In genomic region chr4:41097381-41097780, GRCm38 (mm10) we compare ENCODE assay signal across 10 mouse cellular contexts. TPM values are rescaled to one million over a fixed set of nuclear protein-coding genes. Genes with fewer than 3 reads are reported as not detected.
DNase-seq lines count a peak whose midpoint lies in the region; ATAC-seq lines count a peak whose summit lies in the region.
"Had no signal": no experiment of that assay in that cellular context is flagged by ENCODE, and none has a peak within 500 bp of the region (broad histone marks: within the 10 kb centered on the region; RNA-seq: fewer than 3 reads in every experiment).

No protein-coding gene starts in this region.

- no peak overlapping the region for H3K9ac ChIP-seq in hindbrain, embryonic 16.5 days (ENCODE audit: low read depth, low read length)
- peak overlapping the region; percentile 58; the same call in 1 of the 2 replicates for H3K9ac ChIP-seq in embryonic facial prominence, embryonic 14.5 days (ENCODE audit: low read depth, low read length)
- H3K9ac ChIP-seq in kidney, embryonic 16.5 days (replicated peaks; ENCODE audit: low read length): peak overlapping the region; percentile 47

- no peak for DNase-seq in hindbrain, embryonic 10.5 days (ENCODE audit: low spot score)
- DNase-seq in embryonic facial prominence, embryonic 14.5 days (ENCODE audit: low spot score): no peak
- DNase-seq in naive thymus-derived CD4-positive, alpha-beta T cell, adult 2 months (ENCODE audit: low read depth): peak; percentile 34
- DNase-seq in natural killer cell, adult 2 months (ENCODE audit: low spot score in 2 of 2): no peak
- DNase-seq in right cerebral cortex, adult 2 months (ENCODE audit: low spot score in 2 of 2): no peak
- DNase-seq in layer of hippocampus, postnatal 14 days (ENCODE audit: low spot score in 2 of 2): no peak

- peaks cover 26% of the 10 kb centered on the region for H3K4me1 ChIP-seq in hindbrain, embryonic 10.5 days (replicated peaks)
- H3K4me1 ChIP-seq in hindbrain, embryonic 16.5 days (ENCODE audit: control insufficient read depth, insufficient read depth, low read depth, low read length): peaks cover 9% of the 10 kb centered on the region
- H3K4me1 ChIP-seq in embryonic facial prominence, embryonic 14.5 days (ENCODE audit: control insufficient read depth, insufficient read depth, low read length): peaks cover 8% of the 10 kb centered on the region
- H3K4me1 ChIP-seq in kidney, embryonic 16.5 days (ENCODE audit: insufficient read depth, low read length): peaks cover 23% of the 10 kb centered on the region

- peaks cover 52% of the 10 kb centered on the region for H3K27me3 ChIP-seq in hindbrain, embryonic 10.5 days (ENCODE audit: insufficient read depth, poor library complexity, severe bottlenecking)
- 0 out of 2 replicates have a peak, but pooled peaks cover 10% of the 10 kb centered on the region for H3K27me3 ChIP-seq in hindbrain, embryonic 16.5 days (replicated peaks; ENCODE audit: control insufficient read depth, insufficient read depth, low read length)
- peaks cover 21% of the 10 kb centered on the region for H3K27me3 ChIP-seq in embryonic facial prominence, embryonic 14.5 days (replicated peaks; ENCODE audit: control insufficient read depth, insufficient read depth, low read length)
- H3K27me3 ChIP-seq in kidney, embryonic 16.5 days (ENCODE audit: insufficient read depth, low read length): peaks cover 5% of the 10 kb centered on the region

- 42% methylated on average over 13 of the region's 13 CpGs for WGBS in hindbrain, embryonic 10.5 days
- WGBS in hindbrain, embryonic 16.5 days: 46% methylated on average over 13 of the region's 13 CpGs
- 47% methylated on average over 13 of the region's 13 CpGs for WGBS in embryonic facial prominence, embryonic 14.5 days
- 54% methylated on average over 13 of the region's 13 CpGs for WGBS in kidney, embryonic 16.5 days

- peak overlapping the region; percentile 58 for H3K4me3 ChIP-seq in hindbrain, embryonic 10.5 days
- H3K4me3 ChIP-seq in hindbrain, embryonic 16.5 days (ENCODE audit: low read length): no peak overlapping the region
- H3K4me3 ChIP-seq in embryonic facial prominence, embryonic 14.5 days (ENCODE audit: low read depth, low read length): peak overlapping the region; percentile 45
- peak overlapping the region; percentile 43 for H3K4me3 ChIP-seq in kidney, embryonic 16.5 days (ENCODE audit: low read length)

- H3K9me3 ChIP-seq in hindbrain, embryonic 10.5 days: no peaks in the 10 kb centered on the region
- no peaks in the 10 kb centered on the region for H3K9me3 ChIP-seq in hindbrain, embryonic 16.5 days (ENCODE audit: control insufficient read depth, low read length)
- no peaks in the 10 kb centered on the region for H3K9me3 ChIP-seq in embryonic facial prominence, embryonic 14.5 days (ENCODE audit: control insufficient read depth, low read length)
- H3K9me3 ChIP-seq in kidney, embryonic 16.5 days (ENCODE audit: low read length): no peaks in the 10 kb centered on the region

- no peak overlapping the region for H3K27ac ChIP-seq in hindbrain, embryonic 10.5 days
- no peak overlapping the region for H3K27ac ChIP-seq in hindbrain, embryonic 16.5 days (ENCODE audit: low read depth, low read length)
- H3K27ac ChIP-seq in embryonic facial prominence, embryonic 14.5 days (replicated peaks; ENCODE audit: low read depth, low read length): no peak overlapping the region
- peak overlapping the region; percentile 50; the same call in 1 of the 2 replicates for H3K27ac ChIP-seq in kidney, embryonic 16.5 days (ENCODE audit: low read length)
- H3K27ac ChIP-seq: left cerebral cortex, adult 2 months had no signal

- no peak overlapping the region; the same call in 1 of the 2 replicates for H3K4me2 ChIP-seq in hindbrain, embryonic 16.5 days (ENCODE audit: low read length)
- H3K4me2 ChIP-seq in embryonic facial prominence, embryonic 14.5 days (ENCODE audit: low read depth, low read length): peak overlapping the region; percentile 82
- H3K4me2 ChIP-seq in kidney, embryonic 16.5 days (replicated peaks; ENCODE audit: low read depth, low read length): peak overlapping the region; percentile 79

- no peak for ATAC-seq in hindbrain, embryonic 16.5 days
- ATAC-seq in embryonic facial prominence, embryonic 14.5 days (ENCODE audit: low read depth): no peak
- ATAC-seq in kidney, embryonic 16.5 days (ENCODE audit: low FRiP score, low TSS enrichment): no peak

- H3K36me3 ChIP-seq in hindbrain, embryonic 10.5 days: no peaks in the 10 kb centered on the region
- no peaks in the 10 kb centered on the region for H3K36me3 ChIP-seq in hindbrain, embryonic 16.5 days (ENCODE audit: control insufficient read depth, insufficient read depth, low read length)
- H3K36me3 ChIP-seq in embryonic facial prominence, embryonic 14.5 days (ENCODE audit: control insufficient read depth, insufficient read depth, low read length): no peaks in the 10 kb centered on the region
- H3K36me3 ChIP-seq in kidney, embryonic 16.5 days (ENCODE audit: insufficient read depth, low read length): no peaks in the 10 kb centered on the region

RNA-seq across cellular contexts. Expression of gene Aqp3, which starts 0.6 kb away (rescaled TPM):
- 3.1 and 5.0 TPM in 2 replicates for polyA plus RNA-seq in hindbrain, embryonic 10.5 days (2016; fragmentation: Nextera tagmentation; extraction: Ambion mirVana)
- polyA plus RNA-seq in hindbrain, embryonic 16.5 days (2015; fragmentation: Nextera tagmentation; extraction: Ambion mirVana): 0.16 TPM in 1 of 2 replicates, not detected in the other
- polyA plus RNA-seq in embryonic facial prominence, embryonic 14.5 days (2014; fragmentation: Nextera tagmentation; extraction: Ambion mirVana): 18.4 and 20.4 TPM in 2 replicates
- 55.3 and 56.8 TPM in 2 replicates for polyA plus RNA-seq in kidney, embryonic 16.5 days (2015; fragmentation: Nextera tagmentation; extraction: Ambion mirVana)
- under 1 TPM in 1 of 2 experiments, not detected in 1; 0.18 TPM for total RNA-seq in layer of hippocampus, postnatal 14 days (2021)
- total RNA-seq: left cerebral cortex, adult 2 months had no signal

RNA-seq across cellular contexts. Expression of gene Nol6, which starts 26.9 kb away (rescaled TPM):
- polyA plus RNA-seq in hindbrain, embryonic 10.5 days (2016; fragmentation: Nextera tagmentation; extraction: Ambion mirVana): 30.7 and 32.8 TPM in 2 replicates
- polyA plus RNA-seq in hindbrain, embryonic 16.5 days (2015; fragmentation: Nextera tagmentation; extraction: Ambion mirVana): 37.1 and 47.9 TPM in 2 replicates
- polyA plus RNA-seq in embryonic facial prominence, embryonic 14.5 days (2014; fragmentation: Nextera tagmentation; extraction: Ambion mirVana): 24.9 and 29.4 TPM in 2 replicates
- 34.7 and 37.8 TPM in 2 replicates for polyA plus RNA-seq in kidney, embryonic 16.5 days (2015; fragmentation: Nextera tagmentation; extraction: Ambion mirVana)
- 10 to 100 TPM; 90.4 to 95.1 TPM for total RNA-seq in layer of hippocampus, postnatal 14 days (2021)

RNA-seq across cellular contexts. Expression of gene Ube2r2, which starts 38.2 kb away (rescaled TPM):
- 91.4 and 95.2 TPM in 2 replicates for polyA plus RNA-seq in hindbrain, embryonic 10.5 days (2016; fragmentation: Nextera tagmentation; extraction: Ambion mirVana)
- 42.7 and 54.3 TPM in 2 replicates for polyA plus RNA-seq in hindbrain, embryonic 16.5 days (2015; fragmentation: Nextera tagmentation; extraction: Ambion mirVana)
- 83.7 and 90.7 TPM in 2 replicates for polyA plus RNA-seq in embryonic facial prominence, embryonic 14.5 days (2014; fragmentation: Nextera tagmentation; extraction: Ambion mirVana)
- polyA plus RNA-seq in kidney, embryonic 16.5 days (2015; fragmentation: Nextera tagmentation; extraction: Ambion mirVana): 76.1 and 86.1 TPM in 2 replicates
- 10 to 100 TPM; 77.6 to 78.2 TPM for total RNA-seq in layer of hippocampus, postnatal 14 days (2021)

RNA-seq across cellular contexts. Expression of gene Aqp7, which starts 49.4 kb away (rescaled TPM):
- polyA plus RNA-seq in hindbrain, embryonic 10.5 days (2016; fragmentation: Nextera tagmentation; extraction: Ambion mirVana): 0.12 TPM in 1 of 2 replicates, not detected in the other
- 0.07 TPM in 1 of 2 replicates, not detected in the other for polyA plus RNA-seq in hindbrain, embryonic 16.5 days (2015; fragmentation: Nextera tagmentation; extraction: Ambion mirVana)
- polyA plus RNA-seq in embryonic facial prominence, embryonic 14.5 days (2014; fragmentation: Nextera tagmentation; extraction: Ambion mirVana): 0.18 and 0.74 TPM in 2 replicates
- 1.2 and 2.4 TPM in 2 replicates for polyA plus RNA-seq in kidney, embryonic 16.5 days (2015; fragmentation: Nextera tagmentation; extraction: Ambion mirVana)
- not detected for total RNA-seq in layer of hippocampus, postnatal 14 days (2021)
- total RNA-seq: left cerebral cortex, adult 2 months; MEL had no signal
